Mouse (Mus musculus): ENCODE measurements around the gene Tex2. TPM values are rescaled to one million over a fixed set of nuclear protein-coding genes. Genes with fewer than 3 reads are reported as not detected.
"Not testable (repeated sequence)": the region's sequence is repeated elsewhere in the genome, so short reads cannot be mapped to it uniquely, and the experiment has no call there.

Gene Tex2
- polyA plus RNA-seq, 1 experiment from 2014 or later = 16.0 TPM

DNA sequence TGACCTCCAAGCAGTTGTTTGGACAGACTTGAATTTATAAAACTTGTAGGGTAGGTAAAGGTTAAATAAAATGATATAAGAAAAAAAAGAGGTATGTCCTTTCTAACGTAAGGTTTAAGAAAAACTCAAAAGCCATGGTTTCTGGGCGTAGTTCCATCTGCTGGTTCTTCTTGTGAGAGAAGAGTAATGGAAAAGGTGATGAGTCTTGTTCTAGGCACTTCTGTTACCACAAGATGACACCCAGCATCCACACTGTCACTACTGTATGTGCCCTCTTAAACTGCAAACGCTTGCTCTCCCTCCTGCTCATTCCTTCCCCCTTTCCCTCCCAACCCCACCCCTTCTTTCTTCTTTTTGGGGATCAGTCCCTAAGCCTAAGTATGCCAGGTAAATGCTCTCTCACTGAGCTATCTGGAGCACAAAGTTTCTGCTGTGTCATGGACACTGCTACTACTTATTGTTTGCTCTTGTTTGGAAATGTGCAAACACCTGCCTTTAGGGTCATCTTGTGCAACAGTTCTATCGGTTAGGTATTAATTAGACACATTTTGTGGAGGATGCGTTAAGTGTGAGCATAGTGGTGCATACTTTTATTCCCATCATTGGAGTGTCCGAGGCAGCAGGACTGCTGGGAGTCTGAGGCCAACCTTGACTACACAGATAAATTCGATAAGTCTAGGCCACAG, 120.1 kb downstream of the Tex2 start:
- CTCF ChIA-PET = interaction anchor here (1.0 to 2.4 kb wide), 3 partner anchors 11 to 74 kb away, joined by 3 to 16 read pairs (median 7); no protein-coding TSS in a partner anchor
- no peak for DNase-seq (ENCODE audit: low read depth, low spot score)
- no peak for ATAC-seq
- no peaks in the 10 kb centered on the region for H3K27me3 ChIP-seq
- in situ Hi-C loops (cut with MboI; ENCODE audit: low pct_unique_long_range_greater_than_20kb) = loop anchor here (5.0 kb wide), 1 partner anchor 76 kb away; no protein-coding TSS in a partner anchor
- TF ChIP-seq CTCF (IDR thresholded peaks at IDR 0.05) = no peak
- POLR2A ChIA-PET = no interaction called here

DNA sequence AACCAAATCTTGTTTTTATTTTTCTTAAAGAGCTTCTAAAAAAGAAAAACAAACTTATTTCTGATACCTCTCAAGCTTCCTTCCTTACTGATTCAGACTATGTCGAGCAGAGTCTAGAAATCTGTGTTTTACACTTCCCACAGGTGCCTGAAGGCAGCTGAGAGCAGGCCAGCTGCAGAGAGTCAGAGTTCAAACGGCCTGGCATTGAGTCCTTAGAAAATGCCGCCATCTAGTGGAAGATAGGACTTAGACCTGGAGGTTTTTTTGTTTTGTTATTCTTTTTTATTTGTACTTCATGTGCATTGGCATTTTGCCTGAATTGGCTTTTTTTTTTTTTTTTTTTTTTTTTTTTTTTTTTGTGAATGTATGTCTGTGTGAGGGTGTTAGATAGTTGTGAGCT, 121.8 kb downstream of the Tex2 start:
- POLR2A ChIA-PET = no interaction called here
- peak; percentile 76 for TF ChIP-seq CTCF (IDR thresholded peaks at IDR 0.05)
- no peak for DNase-seq (ENCODE audit: low read depth, low spot score)
- H3K27me3 ChIP-seq = no peaks in the 10 kb centered on the region
- ATAC-seq = no peak
- CTCF ChIA-PET = interaction anchor here (0.7 to 2.4 kb wide), 18 partner anchors 11 to 207 kb away, joined by 3 to 16 read pairs (median 4); partner anchors contain the start of gene Tex2
- in situ Hi-C loops (cut with MboI; ENCODE audit: low pct_unique_long_range_greater_than_20kb) = loop anchor here (5.0 kb wide), 1 partner anchor 74 kb away; no protein-coding TSS in a partner anchor

DNA sequence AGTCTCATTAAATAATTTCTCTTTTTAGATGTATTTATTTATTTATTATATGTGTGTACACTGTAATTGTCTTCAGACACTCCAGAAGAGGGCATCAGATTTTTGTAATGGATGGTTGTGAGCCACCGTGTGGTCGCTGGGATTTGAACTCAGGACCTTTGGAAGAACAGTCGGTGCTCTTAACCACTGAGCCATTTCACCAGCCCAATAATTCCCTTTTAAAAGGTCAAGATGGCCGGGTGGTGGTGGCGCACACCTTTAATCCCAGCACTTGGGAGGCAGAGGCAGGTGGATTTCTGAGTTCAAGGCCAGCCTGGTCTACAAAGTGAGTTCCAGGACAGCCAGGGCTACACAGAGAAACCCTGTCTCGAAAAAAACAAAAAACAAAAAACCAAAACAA, 122.6 kb downstream of the Tex2 start:
- in situ Hi-C loops (cut with MboI; ENCODE audit: low pct_unique_long_range_greater_than_20kb) = loop anchor here (5.0 kb wide), 1 partner anchor 73 kb away; no protein-coding TSS in a partner anchor
- ATAC-seq; H3K27me3 ChIP-seq; DNase-seq (ENCODE audit: low read depth, low spot score); POLR2A ChIA-PET: not testable (repeated sequence)
- CTCF ChIA-PET = interaction anchor here (0.8 to 2.4 kb wide), 15 partner anchors 10 to 184 kb away, joined by 3 to 16 read pairs (median 5); partner anchors contain the start of gene Tex2

DNA sequence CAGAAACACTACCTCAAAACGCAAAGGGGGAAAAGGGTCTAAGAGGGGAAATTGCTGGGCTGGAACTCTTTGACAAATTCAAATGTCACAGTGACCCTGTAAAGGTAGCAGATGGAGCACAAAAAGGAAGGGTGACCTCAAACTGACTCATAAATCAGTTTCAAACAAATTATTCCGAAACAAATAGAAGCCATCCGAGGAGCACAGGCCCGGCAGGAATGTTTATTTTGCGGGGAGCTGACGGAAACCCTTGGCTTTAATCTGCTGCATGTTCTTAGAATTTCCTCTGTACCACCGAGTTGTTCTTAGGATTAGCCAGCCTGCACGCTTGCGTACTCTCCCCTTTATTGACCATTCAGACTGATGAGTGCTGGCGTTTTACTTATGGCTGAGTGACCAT, 123.2 kb downstream of the Tex2 start:
- ChIA-PET CTCF (interaction anchor here (1.4 kb wide), 1 partner anchor 74 kb away, joined by 3 read pairs; no protein-coding TSS in a partner anchor), POLR2A (no interaction called here)
- no peak for TF ChIP-seq CTCF (IDR thresholded peaks at IDR 0.05)
- in situ Hi-C loops (cut with MboI; ENCODE audit: low pct_unique_long_range_greater_than_20kb) = loop anchor here (5.0 kb wide), 1 partner anchor 73 kb away; no protein-coding TSS in a partner anchor
- H3K27me3 ChIP-seq = no peaks in the 10 kb centered on the region
- no peak for ATAC-seq
- DNase-seq (ENCODE audit: low read depth, low spot score) = no peak

DNA sequence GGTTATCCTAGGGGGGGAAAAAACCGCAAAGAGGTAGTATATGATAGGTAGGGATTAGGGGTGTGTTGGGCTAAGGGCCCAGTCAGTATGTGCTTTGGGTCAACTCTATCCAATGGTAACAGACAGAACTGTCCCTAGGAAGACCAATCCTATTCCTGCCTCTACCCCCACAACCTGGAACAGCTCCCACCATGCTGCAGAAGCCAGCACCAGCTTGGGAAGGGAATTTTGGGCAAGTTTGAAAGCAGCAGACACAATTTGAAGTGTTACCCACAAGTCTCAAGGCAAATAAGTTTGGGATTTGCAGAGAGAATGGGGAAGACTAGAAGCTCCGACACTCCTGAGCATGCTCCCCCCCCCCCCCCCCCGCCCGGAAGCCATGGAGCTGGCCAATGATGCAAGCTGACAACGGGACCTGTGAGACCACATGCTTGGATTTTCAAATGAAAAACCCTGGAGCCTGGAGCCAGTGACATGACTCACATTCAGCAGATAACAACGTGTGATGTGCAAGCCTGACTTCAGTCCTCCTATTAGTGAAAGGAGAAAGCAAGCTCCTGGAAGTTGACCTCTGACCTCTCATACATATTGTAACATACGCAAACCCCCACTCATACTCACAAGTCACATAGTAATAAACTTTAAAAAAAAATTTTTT, 124.1 kb downstream of the Tex2 start:
- ChIA-PET CTCF (interaction anchor here (1.4 to 2.5 kb wide), 2 partner anchors 70 to 73 kb away, joined by 3 to 10 read pairs; no protein-coding TSS in a partner anchor), POLR2A (interaction anchor here (0.6 kb wide), 1 partner anchor 132 kb away, joined by 5 read pairs; no protein-coding TSS in a partner anchor)
- in situ Hi-C loops (cut with MboI; ENCODE audit: low pct_unique_long_range_greater_than_20kb) = no loop called here
- no peaks in the 10 kb centered on the region for H3K27me3 ChIP-seq
- no peak for ATAC-seq
- TF ChIP-seq CTCF (IDR thresholded peaks at IDR 0.05) = no peak
- no peak for DNase-seq (ENCODE audit: low read depth, low spot score)

DNA sequence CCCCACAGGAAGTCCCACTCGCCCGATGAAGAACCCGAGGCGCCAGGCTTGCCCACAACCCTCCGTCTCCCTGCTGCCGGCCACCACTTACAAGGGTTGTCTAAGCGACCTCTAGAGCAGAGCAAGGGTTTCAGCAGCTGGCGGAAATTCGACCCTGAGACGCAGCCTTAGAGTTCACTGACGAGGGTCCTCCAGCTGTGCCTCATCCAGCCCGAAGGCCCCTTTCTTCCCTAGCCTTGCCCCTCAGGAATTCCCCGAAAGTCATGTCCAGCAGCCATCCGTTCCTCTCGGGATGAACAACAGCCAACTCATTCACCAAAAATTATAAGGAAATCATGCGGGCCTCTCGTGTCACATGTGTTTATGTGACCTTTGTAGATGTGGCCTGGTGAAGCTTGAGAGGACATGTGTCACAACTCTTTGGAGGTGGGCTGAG, 125.1 kb downstream of the Tex2 start:
- CTCF ChIA-PET = interaction anchor here (2.5 kb wide), 1 partner anchor 69 kb away, joined by 10 read pairs; no protein-coding TSS in a partner anchor
- in situ Hi-C loops (cut with MboI; ENCODE audit: low pct_unique_long_range_greater_than_20kb) = no loop called here
- POLR2A ChIA-PET = interaction anchor here (1.0 to 2.1 kb wide), 2 partner anchors 12 to 61 kb away, joined by 3 to 6 read pairs; no protein-coding TSS in a partner anchor
- TF ChIP-seq CTCF (IDR thresholded peaks at IDR 0.05) = no peak
- ATAC-seq (no peak), DNase-seq (ENCODE audit: low read depth, low spot score) (no peak)
- H3K27me3 ChIP-seq = no peaks in the 10 kb centered on the region

DNA sequence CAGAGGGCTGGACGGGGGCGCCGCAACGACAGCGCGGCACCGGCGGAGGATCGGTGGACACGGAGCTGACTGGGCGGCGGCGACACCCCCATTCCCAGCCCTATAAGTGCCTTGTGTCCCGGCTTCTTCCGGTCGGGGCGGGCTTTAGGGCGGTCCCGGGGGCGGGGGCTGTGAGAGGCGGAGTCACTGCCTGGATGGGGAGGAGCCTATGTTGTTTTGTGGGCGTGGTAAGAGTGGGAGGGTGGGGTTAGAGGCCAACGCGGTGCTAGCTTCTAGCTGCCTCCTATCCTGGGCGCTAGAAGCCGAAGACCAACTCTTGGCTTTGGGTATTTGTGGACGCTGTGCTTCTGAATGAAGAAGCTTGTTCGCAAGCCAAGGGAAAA, 125.5 kb downstream of the Tex2 start, which contains the start of gene Ern1:
Gene Ern1 (minus strand): TSS at position 120 of the 383 bp plus-strand sequence.
- POLR2A ChIA-PET = interaction anchor here (1.0 to 2.1 kb wide), 3 partner anchors 12 to 61 kb away, joined by 3 to 6 read pairs (median 5); no protein-coding TSS in a partner anchor
- ATAC-seq (peak; percentile 82), DNase-seq (ENCODE audit: low read depth, low spot score) (peak; percentile 46)
- in situ Hi-C loops (cut with MboI; ENCODE audit: low pct_unique_long_range_greater_than_20kb) = no loop called here
- no peaks in the 10 kb centered on the region for H3K27me3 ChIP-seq
- no peak for TF ChIP-seq CTCF (IDR thresholded peaks at IDR 0.05)
- CTCF ChIA-PET = interaction anchor here (2.5 kb wide), 1 partner anchor 69 kb away, joined by 10 read pairs; no protein-coding TSS in a partner anchor

DNA sequence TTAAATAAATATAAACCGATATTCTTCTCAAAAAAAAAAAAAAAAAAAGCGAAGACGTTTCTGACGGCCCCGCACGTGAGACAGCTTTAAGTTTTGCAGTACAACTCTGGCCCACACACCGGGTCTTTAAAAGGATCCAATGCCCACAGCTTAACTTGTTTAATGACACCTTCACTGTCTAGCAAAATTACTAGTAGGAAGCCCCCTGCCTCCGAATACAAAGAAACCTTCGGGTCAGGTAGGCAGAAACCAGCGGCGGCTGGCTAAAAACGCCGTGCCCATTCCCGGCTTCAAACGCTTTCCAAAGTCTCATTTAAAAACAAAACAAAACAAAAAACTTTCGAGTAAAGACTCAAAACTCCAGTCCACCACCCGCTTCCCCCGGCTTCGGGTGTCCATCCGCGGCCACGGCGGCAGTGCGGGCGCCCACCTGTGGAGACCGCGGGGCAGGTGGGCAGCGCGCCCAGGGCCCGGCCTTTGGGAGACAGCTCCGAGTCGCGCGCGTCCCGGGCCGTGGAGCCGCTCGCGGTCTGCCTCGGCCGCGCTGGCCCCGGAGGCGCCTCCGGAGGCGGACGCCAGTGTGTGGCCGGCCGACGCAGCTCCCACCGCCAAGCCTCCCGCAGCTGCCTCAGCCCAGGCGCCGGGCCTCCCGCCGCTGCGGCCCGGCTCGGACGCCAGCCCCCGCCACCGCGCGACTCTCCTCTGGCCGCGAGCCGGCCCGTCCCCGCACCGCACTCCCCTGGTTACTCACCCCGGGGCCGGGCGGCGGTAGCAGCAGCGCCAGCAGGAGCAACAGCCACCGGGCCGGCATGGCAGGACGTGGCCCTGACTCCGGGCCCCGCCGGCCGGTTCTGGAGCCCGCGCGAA, 126.1 kb downstream of the Tex2 start:
- DNase-seq (ENCODE audit: low read depth, low spot score) (no peak), ATAC-seq (peak; percentile 60)
- TF ChIP-seq CTCF (IDR thresholded peaks at IDR 0.05) = peak; percentile 18
- in situ Hi-C loops (cut with MboI; ENCODE audit: low pct_unique_long_range_greater_than_20kb) = no loop called here
- ChIA-PET CTCF (interaction anchor here (1.1 to 2.5 kb wide), 2 partner anchors 12 to 68 kb away, joined by 3 to 10 read pairs; no protein-coding TSS in a partner anchor), POLR2A (interaction anchor here (1.0 to 2.1 kb wide), 4 partner anchors 12 to 60 kb away, joined by 3 to 6 read pairs (median 4); no protein-coding TSS in a partner anchor)
- no peaks in the 10 kb centered on the region for H3K27me3 ChIP-seq

DNA sequence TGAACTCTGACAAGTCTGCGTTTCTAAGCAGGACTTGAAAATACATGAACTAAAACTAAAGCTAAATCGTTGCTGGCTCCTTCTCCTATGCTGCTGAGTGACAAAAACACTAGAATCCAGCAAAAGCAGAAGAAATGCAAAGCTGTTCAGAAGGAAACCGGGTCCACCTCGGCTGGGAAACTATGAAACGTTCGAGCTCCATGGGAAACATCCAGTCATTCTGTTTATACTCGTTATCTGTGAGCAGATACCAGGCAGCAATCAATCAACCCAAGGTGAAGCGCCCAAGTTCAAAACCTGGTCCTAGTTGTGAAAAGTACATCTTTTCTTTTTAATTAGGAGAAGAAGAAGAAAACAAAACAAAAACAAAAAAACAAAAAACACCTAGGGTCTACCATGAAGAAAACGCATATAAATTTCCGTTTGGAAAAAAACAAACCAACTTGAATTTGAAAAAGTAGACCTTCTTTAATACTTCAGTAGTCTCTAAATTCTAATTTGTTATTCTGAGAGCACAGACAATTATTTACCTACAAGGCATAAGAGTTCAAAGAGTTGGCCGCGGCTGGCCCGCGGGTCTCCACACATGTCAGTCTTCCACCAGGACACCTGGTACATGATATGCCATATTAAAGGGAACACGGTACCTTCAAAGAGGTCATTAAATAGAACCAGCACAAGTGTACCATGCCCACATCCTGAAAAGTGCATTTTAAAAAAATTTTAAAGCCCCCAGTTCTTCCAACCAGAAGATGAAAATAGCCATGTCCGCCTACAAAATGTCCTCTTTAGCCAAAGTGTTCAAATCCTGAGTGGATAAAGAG, 127.0 kb downstream of the Tex2 start:
- H3K27me3 ChIP-seq = no peaks in the 10 kb centered on the region

More for the DNA sequence above, 127.0 kb downstream of the Tex2 start:
- ATAC-seq = no peak
- DNase-seq (ENCODE audit: low read depth, low spot score) = no peak
- TF ChIP-seq CTCF (IDR thresholded peaks at IDR 0.05) = no peak
- CTCF ChIA-PET = interaction anchor here (1.1 to 1.7 kb wide), 2 partner anchors 11 to 46 kb away, joined by 3 read pairs; no protein-coding TSS in a partner anchor
- in situ Hi-C loops (cut with MboI; ENCODE audit: low pct_unique_long_range_greater_than_20kb) = no loop called here
- POLR2A ChIA-PET = interaction anchor here (1.2 to 2.1 kb wide), 3 partner anchors 11 to 15 kb away, joined by 4 to 6 read pairs (median 5); no protein-coding TSS in a partner anchor

Data from Patski (cell line).